Mouse (Mus musculus) adrenal gland, postnatal 14 days (tissue): ENCODE measurements around the gene Chst11. TPM values are rescaled to one million over a fixed set of nuclear protein-coding genes. Genes with fewer than 3 reads are reported as not detected.
A peak's percentile ranks its signal among the peaks of the same experiment; 100 is the strongest.

Source experiments
- DNase-seq: peaks from one replicate; pipeline ENCODE4 v3.0.0; 2021; ENCODE audit warnings: mixed read lengths
- total RNA-seq: library from RNA; stranded (reverse); gene quantifications from 2 replicates; pipeline ENCODE4 v1.2.3, GENCODE M21; 2021

Gene Chst11
- total RNA-seq, 1 experiment from 2014 or later = 31.8 TPM

DNA sequence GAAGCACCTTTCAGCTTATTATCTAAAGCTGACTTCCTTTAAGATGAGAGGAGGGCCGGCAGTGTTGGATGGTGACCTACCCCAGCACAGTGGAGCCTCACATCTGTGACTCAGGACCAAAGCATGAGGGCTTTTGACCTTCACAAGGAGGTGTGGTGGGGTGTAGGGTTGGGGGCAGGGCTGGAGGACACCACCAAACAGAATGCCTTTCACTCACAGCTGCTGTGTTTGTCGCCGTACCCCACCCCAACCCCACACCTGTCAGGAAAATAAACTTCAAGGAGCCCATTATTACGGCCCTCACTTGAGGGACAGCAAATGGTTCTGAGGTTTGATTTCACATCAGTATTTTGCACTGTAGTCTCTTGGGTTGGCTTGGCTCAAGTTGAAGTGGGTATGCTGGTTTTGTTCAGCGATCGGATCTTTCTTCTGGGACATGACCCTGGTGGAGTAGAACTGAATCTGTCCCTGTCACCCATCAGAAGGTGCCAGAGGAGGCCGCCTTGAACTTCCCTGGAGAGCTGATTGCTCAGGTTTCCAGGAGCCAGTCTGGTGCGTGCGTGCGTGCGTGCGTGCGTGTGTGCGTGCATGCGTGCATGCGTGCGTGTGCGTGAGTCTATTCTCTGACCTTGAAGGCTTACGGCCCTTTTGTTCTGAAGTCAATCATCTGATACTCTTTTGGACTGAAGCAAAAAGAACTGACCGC is 51.2 kb downstream of the Chst11 start:
- DNase-seq = peak; percentile 69

DNA sequence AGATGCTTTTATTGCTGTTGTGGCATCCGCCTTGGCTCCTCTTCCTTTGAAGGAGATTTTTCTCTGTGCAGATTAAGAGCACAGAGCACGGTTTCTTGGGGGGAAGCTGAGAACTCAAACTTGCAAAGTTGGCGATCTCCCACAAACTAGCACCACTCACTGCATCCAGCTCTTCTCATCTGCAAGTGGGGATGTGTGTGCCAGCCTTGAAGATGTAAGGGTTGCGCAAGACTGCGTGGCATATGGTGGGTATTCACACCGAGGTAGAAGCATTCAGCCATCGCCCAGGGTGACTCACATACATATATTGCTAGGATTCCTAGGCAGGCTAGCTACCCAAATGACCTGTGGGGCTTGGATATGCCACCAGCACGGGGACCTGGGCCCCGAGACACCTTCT is 52.9 kb downstream of the Chst11 start:
- no peak for DNase-seq

DNA sequence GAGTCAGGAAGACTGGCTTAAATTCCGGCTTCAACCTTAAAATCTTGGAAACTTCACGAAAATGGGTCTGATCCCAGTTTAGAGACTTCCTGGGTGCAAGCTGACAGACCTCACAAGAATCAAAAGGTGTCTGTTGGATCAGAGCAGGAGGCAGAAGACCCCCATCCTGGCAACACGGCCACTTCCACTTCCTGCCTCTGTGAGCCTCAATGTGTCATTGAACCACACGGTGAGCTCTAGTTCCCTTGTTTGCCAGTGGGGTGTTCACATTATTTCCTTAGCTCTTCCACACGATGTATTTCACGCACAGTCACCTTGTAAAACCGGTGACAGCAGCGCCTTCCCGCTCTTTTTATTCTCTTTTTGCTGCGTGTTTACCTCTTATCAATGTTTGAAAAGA is 54.1 kb downstream of the Chst11 start:
- DNase-seq = no peak

DNA sequence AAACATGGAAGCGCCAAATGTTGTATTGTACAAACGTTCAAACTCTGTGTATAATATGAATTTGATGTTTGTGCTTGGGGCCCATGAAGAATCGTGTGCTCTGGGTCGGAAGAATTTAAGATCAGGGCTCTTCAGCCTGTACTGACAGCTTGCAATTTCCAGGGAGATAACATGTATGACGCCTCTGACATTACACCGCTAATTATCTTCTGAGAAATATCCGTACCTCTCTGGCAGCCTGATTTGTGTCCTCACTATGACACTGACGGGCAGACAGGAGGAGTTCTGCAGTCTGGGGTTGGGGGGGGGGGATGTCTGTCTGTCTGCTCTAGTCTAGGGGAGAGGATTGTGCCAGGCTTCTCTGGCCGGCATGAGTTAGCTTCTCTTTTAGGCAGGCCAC is 56.6 kb downstream of the Chst11 start:
- DNase-seq = no peak

DNA sequence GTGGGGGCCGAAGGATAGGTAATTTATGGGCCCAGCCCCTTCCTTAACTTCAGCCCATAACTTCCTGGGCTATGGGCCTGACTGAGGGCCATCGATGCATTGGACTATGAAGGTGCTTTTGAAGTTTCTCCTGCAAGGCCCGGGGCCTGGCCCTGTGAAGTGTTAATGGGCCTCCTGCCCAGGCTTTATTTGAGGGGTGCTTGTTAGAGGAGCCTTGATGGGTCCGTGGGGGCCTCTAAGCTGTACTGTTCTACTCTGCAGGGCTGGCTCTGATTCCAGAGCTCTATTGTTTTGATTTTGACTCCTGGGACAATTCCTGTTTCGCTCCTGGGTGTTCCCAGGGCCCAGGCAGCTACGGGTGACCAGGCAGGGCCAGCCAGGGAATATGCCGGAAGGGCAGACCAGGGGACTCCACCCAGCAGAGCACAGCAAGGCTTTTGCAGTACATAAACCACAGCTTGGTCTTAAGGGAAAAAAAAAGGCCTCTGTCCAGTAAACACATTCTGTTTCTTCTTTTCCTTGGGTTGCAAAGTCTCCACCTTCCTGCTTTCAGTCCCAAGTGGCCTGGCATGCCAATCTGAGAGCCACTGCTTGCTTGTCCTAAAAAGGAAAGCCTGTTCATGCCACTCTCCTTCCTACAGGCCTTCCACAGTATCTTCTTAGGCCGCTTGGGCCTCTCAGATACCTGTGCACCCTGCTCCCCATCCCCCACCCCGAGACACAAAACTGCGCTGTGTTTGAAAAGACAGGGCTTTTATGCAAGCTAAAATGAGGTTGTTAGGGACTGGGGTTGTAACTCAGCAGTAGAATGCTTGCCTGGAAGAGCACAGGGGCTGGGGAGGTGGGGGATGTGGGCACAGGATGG is 57.5 kb downstream of the Chst11 start:
- peak; percentile 63 for DNase-seq

DNA sequence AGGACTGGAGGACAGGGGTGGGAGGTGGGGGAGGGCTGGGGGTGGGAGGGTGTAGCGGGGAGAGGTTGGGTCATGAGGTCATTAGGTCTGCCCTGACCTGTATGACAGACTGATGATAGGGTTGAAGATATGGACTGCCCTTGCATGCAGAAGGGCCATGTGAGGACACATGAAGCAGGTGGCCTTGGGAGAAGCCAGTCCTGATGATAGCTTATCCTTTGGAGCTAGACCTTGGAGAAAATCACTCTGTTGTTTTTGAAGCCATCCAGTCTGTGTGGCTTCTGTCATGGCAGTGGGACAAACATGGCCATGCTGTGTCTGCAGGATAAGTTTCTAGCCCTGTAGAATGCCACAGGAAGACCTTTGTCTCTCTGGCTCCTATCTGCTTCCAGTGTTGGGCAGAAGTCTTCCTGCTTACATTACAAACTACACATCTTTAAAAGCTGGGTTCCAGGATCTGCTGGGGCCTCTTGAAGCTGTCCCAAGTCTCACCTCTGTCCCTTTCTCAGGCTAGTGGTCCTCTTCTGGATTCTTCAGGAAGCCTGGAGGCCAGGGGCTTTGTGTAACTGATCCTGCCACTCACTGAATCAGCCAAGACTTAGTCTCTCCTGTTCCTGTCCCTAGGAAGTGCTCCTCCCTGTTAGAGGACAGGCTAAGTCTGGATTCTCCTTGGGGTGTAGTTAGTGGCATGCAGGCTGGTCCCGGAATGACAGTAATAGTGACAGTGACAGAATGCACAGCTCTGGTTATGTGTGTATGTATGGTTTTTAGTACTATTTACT is 58.4 kb downstream of the Chst11 start:
- DNase-seq = peak; percentile 42

DNA sequence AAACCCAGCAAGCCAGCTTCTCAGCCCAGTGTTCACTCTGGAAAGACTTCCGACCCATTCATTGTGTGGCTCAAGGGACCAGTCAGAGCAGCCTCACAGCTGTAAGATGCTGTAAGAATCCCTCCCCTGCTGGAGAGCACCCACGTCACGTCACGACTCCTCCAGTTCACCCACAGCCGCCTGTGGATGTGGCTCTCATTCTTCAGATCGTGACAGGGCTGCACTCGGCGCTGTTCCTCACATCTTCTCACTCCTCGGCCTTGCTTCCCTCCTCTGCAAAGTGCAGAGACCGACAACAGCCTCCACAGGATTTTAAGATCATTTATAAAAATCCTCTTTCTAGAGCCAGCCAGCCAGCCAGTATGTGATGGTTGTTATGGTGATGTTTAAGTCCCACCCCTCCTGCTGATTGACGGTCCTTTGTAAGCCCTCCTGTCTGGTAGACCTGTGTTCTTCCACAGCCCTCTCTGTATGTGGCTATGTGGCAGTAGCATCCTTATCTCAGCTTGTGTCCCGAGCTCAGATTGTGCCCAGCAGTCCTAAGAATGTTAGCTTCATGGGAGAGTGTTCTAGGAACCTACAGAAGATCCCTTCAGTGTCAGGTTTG is 64.0 kb downstream of the Chst11 start:
- no peak for DNase-seq

DNA sequence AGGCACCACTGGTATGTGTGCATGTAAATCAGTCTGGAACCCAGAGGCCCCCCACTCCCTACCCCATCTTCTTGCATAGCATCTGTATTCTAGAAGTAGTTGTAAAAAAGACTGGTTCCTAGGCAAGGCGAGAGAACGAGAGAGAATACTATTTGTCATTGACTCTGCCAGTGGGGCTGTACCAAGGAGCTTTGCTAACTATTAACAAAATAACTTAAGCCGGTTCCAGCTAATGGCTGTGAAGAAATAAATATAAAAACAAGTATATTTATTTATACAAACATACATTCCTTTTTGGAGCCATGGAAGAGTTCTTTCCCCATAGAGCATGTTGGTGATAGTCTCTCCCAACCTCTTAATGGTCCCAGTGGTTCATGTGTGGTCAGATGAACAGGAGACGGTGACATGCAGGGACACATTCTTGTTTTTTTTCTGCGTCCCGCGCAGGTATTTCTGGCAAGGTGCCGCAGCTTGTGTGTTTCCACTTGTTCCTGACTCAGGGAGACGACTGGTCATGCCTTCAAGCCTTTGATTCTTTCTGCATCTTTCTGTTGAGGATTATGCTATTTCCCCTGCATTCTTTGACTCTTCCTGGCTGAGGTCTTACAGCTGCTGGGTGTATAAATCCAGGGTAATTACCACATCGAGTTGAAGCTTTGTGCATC is 68.7 kb downstream of the Chst11 start:
- DNase-seq = no peak

DNA sequence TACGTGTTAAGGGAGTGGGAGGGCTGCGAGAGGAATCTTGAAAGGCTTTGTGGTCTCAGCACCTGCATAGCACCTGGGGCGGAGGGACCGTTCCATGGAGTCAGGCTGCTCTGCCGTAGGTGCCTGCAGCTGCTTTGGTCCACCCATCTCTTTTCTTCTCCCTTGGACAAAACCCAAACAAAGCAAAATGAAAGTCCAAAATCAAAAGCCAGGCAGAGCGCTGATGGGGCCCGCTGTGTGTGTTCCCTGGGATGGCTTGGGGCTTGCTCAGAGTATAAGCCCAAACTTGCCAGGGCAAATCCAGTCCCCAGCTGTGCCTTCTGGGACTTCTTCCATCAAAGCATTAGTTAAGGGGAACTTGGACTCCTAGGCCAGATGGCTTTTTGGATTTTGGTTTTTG is 71.0 kb downstream of the Chst11 start:
- DNase-seq = no peak

DNA sequence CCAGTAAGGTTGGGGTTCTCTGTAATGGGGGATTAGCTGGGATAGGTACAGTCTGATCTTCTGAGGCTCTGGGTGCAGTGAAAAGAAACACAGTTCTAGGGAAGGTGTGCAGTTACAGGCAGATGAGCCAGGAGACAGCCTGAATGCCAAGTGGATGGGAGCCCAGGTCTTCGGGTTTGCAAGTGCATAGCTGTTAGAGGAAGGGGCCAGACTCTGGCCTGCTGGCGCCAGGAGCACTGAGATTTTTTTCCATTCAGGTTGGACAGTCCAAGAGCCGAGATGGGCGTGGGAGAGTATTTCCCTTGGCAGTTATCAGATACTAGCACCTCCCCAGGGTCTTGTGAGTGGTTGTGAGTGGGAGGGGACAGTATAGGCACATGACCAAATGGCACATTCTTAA is 71.6 kb downstream of the Chst11 start:
- no peak for DNase-seq

DNA sequence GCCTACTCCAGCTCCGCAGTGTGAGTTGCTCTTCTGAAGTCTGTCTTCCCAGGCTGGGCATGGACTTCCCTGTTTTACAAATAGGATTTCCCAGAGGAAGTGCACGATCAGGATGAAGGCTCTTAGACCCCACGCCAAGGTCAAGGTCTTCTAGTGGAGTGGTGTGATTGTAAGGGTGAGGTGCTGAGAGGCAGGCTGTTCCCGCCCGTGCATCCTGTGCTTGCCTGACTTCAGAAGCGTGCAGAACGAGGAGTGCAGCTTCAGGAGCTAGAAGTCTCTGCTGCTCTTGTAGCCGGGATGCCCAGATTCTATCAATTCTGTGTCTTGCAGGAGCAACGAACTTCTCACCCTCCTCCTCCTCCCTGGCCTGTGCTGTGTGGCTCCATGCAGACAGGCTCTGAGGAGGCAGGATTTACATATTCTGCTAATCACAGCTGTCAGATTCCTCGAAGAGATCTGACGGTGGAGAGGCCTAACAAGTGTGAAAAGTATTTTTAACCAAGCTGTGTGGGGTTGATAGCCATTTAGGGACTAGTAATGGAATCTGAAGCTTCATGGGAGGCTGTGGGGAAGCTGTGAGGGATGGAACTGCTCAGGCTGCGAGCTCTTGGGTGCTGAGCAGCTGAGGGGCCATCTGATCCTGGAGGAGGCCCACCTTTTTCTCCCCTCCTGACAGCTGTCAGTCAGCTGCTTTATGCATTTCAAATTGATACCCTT is 74.9 kb downstream of the Chst11 start:
- no peak for DNase-seq

DNA sequence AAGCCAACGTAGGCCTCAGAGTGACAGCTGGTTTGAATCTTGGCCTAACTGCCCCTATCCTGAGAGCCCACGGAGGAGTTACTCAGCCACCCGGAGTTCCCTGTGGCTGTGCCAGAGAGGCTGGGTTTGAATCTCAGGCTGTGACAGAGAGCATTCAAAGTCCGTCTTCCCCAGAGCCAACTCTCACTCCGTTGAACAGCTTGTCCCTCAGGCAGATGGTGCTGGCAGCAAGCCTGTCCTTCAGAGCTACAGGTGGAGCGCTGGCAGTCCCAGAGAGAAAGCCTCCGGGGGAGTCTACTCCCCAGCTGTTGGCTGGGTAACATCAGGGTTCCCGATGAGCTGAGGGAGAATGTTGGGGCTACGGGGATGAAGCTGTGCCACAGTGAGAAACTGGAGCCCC is 77.0 kb downstream of the Chst11 start:
- DNase-seq = peak; percentile 33

DNA sequence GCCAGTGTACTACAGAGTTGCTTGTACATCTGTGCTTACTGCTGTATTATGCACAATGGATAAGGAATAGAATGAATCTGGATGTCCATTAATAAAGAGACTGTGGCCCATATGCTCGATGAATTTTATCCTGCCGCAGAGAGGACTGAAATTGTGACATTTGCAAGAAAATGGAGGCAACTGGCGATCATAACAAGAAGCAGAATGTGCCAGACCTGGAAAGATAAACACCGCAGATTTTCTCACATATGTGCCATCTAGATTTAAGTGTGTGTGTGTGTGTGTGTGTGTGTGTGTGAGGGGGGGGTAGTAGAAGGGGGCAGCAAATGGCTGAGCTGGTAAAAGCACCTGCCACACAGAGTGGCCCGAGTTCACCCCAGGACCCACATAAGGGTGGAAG is 79.5 kb downstream of the Chst11 start:
- no peak for DNase-seq

DNA sequence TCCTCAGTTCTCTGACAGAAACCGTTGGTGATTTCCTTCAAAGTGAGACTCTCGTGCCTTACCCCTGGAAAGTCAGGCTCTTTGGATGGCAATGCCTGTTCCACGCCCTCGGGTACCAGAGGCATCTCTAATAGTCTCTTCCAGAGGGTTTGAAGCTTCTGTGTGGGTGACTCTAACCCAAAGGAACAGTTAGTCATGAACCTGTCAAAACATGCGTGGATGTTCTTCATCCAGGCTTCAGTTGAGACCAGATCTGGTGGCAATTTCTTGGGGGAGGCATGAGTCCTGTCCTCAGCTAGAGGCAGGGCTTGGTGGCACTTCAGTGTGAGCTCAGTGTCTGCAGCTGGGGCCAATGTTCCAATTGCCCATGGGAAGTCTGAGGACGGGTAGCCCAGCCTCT is 80.9 kb downstream of the Chst11 start:
- no peak for DNase-seq

DNA sequence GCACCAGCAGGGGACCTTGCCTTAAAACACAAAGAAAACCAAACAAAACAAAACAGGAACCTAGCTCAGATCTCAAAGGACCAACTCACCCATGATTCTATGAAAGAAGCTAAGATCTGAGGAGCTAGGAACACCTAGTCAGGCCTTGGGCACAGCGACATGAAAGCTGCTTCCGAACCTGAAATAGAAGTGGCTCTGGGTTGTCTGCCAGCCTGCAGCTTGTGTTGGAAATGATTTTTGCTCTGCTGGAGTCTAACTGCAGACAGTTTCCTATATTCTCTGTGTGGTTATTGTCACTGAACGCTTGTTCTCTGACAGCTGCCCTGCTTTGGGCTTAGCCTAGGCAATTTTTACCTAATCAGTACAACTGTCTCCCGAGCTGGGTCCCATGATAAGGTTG is 82.0 kb downstream of the Chst11 start:
- no peak for DNase-seq

DNA sequence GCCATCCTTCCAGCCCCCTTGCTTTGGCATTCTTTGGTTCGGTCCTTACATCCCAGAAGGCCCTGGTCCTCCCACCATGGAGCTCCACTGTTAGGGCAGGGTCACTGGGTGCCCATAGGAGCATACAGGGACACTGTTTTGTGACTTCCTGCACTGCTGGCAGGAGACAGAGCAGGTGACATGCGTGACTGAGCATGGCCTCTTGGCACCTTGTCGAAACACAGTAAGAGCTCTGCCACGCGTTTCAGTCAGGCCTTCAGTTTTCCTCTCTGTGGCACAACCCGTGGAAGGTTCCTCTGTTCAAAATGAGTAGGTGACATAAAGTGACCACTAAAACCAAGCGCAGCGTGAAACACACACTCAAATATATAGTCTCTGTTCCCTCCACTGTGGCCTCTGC is 83.2 kb downstream of the Chst11 start:
- DNase-seq = no peak

DNA sequence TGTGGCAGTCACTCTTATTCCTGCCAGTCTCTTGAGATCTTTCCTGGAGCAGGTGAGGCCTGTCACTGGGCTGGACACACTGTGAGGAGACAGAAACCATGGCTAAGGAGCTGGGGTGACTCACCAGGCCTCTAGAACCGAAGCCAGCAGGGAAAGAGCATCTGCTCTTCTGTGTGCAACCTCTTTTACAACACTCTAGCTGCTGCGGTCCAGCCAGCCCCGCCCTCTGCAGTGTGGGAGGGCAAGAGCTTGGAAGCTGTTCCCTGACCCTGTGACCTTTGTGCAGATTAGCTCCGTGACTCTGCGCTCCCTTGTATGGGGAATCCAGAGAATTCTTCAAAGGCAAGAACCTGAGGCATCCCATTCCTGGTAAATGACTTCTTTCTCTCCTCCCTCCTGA is 84.5 kb downstream of the Chst11 start:
- peak; percentile 54 for DNase-seq

DNA sequence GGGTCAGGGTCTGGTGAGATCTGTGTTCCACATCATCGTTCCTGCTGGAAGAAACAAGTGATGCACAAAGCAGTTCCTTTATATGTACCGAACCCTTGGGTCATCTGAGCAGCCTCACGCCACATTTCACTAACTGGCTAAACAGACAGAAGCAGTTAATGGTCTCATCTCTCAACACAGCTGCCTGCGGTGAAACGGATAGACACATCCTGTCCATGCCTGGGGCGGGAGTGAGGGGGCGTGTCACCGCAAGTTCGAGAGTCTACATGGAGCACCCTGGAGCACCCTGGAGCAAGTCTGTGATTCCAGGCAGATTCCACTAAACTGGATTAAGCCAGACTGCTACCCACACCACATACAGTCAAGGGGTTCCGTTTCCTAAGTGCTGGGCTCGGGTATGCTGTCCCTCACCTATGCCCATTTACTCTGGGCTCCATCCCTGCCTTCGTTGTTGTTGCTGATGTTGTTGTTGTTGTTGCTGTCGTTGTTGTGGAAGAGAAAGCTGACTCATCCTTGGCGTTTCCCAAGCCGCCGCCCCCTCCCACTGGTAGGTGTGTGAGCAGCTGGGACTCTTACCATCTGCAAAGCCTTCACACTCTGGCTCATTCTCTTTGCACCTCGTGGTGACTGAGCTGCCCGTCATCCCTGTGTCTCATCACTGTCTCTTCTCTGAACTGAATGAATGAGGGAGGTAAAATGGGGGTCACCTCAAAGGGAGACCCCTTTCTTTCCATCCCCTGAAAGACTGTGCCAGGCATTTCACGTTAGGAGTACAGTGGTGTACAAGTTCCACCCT is 86.7 kb downstream of the Chst11 start:
- DNase-seq = no peak

DNA sequence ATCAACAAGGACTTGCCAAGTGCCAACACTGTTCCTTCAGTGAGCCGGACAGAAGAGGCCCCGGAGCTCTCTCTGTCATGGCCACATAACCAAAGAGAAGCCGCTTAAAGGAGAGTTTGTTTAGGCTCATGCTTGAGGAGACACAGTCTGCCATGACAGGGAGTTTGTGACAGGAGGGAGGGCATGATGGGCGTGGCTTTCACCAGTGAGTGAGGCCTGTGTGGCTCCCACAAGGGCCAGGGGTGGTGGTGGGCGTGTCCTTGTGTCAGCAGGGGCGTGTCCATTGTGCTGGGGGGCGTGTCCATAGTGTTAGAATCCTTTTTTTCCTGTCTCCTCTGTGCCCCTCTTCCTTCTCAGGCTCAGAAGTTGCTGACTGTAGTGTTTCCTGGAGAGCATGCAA is 87.8 kb downstream of the Chst11 start:
- DNase-seq = no peak

DNA sequence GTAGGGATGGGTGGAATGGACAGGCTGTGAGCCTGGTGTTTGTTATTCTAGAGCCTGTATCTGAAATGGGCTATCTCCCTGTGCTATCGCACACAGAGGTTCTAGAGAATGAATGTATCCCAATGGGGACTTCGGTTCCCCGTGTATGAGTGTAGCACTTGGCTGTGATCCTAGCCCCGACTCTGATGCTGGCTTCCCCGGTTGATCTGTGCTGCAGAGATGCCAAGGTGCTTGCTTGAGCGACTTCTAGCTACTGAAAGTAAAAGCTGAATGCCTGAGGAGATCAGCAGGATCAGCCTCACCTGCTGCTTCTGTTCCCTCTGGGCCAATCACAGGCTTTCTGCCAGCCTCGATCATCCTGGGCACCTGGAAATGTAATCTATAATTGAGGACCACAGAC is 91.5 kb downstream of the Chst11 start:
- no peak for DNase-seq

DNA sequence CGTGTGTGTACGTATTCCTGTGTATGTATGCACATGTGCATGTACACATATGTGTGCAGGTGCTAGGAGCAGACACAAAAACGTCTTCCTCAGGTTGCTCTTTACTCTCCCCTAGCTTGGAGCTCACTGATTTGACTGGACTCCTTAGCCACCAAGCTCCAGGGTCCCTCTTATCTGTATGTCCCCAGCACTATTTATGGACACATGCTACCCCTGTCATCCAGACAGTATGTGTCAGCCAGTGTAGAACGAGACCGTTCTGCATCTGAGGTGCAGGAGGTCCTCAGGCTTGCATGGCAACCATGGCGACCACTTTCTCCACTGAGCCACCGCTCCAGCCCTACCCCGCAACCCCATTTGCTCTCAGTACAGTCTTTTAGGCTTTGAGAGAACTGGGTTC is 93.4 kb downstream of the Chst11 start:
- DNase-seq = no peak
